Mouse (Mus musculus) layer of hippocampus, adult 8-10 months (tissue): ENCODE measurements at regions not wholly inside any gene's neighbourhood (a gene's known extent, or its start where the extent isn't known, plus 50 kb on each side); places are given as distances from the start of the nearest gene placed in this dataset.
A peak's percentile ranks its signal among the peaks of the same experiment; 100 is the strongest.

Source experiments
- DNase-seq, 2 experiments: peaks; one replicate each; pipeline ENCODE4 v3.0.0; 2022; ENCODE audit warnings: low spot score in 2 of 2

GRCm38 (mm10) chr13:112031631-112032320, 223.0 kb upstream of the Map3k1 start:
- DNase-seq, result no peak

GRCm38 (mm10) chr13:112037731-112038380, 229.1 kb upstream of the Map3k1 start:
- DNase-seq, result no peak

GRCm38 (mm10) chr13:112038556-112039304, 229.9 kb upstream of the Map3k1 start:
- no peak for DNase-seq

- no peak for DNase-seq
Measured at GRCm38 (mm10) chr13:112039422-112040145, 230.8 kb upstream of the Map3k1 start.

- DNase-seq, result no peak
Measured at GRCm38 (mm10) chr13:112043524-112044246, 234.9 kb upstream of the Map3k1 start.

- no peak for DNase-seq
Measured at GRCm38 (mm10) chr13:112044372-112044771, 235.6 kb upstream of the Map3k1 start.

GRCm38 (mm10) chr13:112046247-112047211, 237.7 kb upstream of the Map3k1 start:
- no peak for DNase-seq

GRCm38 (mm10) chr13:112047408-112047807, 238.6 kb upstream of the Map3k1 start:
- no peak for DNase-seq

GRCm38 (mm10) chr13:112047874-112048273, 239.1 kb upstream of the Map3k1 start:
- DNase-seq, result no peak

- DNase-seq, result no peak
Measured at GRCm38 (mm10) chr13:112048327-112048726, 239.5 kb upstream of the Map3k1 start.

GRCm38 (mm10) chr13:112050892-112051291, 237.4 kb upstream of the Ankrd55 start:
- DNase-seq, result no peak

GRCm38 (mm10) chr13:112052011-112052410, 236.2 kb upstream of the Ankrd55 start:
- no peak for DNase-seq

- DNase-seq, result no peak
Measured at GRCm38 (mm10) chr13:112052456-112052855, 235.8 kb upstream of the Ankrd55 start.

- DNase-seq, result no peak
Measured at GRCm38 (mm10) chr13:112054879-112055371, 233.3 kb upstream of the Ankrd55 start.

GRCm38 (mm10) chr13:112058218-112058617, 230.0 kb upstream of the Ankrd55 start:
- DNase-seq, result peak in 1 of 2 experiments; percentile 4

- DNase-seq, result no peak
Measured at GRCm38 (mm10) chr13:112058771-112059170, 229.5 kb upstream of the Ankrd55 start.

GRCm38 (mm10) chr13:112062024-112062423, 226.2 kb upstream of the Ankrd55 start:
- DNase-seq, result no peak

GRCm38 (mm10) chr13:112063409-112064111, 224.7 kb upstream of the Ankrd55 start:
- no peak for DNase-seq

- DNase-seq, result no peak
Measured at GRCm38 (mm10) chr13:112064681-112065080, 223.6 kb upstream of the Ankrd55 start.
